Mouse (Mus musculus) CD4-positive, CD25-positive, alpha-beta regulatory T cell, adult 2 months (primary cell): ENCODE data around the gene L2hgdh.

ENCODE experiments used
- DNase-seq: peaks from one replicate; pipeline ENCODE4 v3.0.0-alpha.2; 2012; ENCODE audit warnings: low read depth, low spot score

L2hgdh gene

DNA sequence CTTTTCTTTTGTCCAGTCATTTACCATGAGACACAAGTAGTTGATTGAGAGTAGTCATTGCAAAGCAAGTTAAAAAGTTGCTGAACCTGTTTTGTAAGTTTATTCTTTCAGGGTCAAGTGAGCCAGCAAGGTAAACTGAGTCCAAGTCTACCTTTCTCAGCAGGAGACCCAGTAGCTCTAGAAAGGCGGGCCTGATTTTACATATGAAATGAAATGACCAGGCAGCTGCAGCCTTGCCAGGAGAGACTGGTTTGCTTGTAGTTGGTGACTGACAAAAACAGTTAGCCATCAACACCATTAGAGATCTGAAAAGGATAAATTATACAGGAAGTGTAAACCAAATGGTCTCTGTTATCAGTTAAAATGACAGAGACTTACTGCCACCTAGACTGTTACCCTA lies 5.6 kb upstream of the L2hgdh start:
- no peak for DNase-seq

DNA sequence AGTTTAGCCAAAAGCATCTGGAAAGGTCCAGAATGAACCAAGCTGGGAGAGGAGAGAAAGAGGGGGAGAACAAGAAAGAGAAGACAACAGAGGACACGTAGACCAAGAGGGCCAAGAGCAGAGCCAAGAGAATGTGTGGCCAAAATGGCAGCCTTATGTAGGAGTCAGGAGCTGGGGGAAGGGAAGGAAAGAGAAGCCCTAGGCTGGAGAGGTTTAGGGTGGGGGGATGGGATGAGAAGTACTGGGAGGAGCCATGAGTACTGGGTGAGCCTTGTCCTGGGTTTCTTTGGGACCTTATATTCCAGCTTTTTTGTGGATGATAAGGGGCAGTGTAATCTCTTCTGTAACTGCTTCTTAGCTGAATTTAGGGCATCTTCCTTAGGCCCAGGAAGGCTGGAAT lies 4.6 kb upstream of the L2hgdh start:
- DNase-seq = no peak

DNA sequence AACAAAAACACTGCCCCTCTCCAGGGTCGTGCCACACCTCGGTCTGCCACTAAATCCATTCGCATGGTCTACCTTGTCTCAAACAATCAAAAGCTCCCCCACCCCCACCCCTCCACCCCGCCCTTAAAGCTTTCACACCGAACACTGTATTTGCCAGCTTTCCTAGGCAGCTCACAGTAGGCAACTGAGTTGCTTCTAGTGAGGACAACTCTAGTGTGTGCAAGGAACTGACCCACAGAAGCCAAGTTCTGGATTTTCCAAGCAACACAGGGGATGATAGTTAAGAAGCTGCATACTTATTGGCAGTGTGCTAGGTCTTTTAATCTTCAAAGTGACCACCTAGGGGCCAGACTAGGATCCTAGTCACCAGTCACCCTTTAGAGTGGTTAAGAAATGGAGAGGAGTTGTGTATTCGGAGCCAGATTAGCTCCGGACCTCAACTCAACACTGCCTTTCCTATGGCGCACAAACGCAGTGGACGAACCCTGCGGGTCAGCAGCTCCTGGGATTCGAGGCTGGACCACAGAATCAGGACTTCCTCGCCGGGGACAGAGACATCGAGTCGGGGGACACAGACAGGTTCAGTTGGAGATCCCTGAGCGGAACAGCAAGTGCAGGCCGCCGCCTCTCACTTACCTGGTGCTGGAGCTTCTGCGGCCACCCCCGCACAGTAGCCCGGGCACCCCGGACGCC lies 509 bp downstream of the L2hgdh start:
- no peak for DNase-seq

DNA sequence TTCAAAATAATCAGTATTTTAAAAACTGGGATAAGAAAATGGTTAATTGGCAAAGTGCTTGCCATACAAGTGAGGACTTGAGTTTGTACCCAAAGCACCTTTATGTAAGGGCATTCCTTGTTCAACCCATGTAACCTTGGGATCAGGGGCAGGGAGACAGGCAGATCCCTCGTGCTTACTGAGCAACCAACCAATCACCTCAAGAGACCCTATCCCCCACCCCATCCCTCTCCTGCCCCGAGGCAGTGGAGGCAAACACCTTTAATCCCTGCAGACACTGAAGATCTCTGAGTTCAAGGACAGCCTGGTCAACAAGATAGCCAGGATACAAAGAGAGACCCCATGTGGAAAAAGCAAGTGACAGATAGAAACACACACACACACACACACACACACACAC lies 1.3 kb downstream of the L2hgdh start:
- no peak for DNase-seq

DNA sequence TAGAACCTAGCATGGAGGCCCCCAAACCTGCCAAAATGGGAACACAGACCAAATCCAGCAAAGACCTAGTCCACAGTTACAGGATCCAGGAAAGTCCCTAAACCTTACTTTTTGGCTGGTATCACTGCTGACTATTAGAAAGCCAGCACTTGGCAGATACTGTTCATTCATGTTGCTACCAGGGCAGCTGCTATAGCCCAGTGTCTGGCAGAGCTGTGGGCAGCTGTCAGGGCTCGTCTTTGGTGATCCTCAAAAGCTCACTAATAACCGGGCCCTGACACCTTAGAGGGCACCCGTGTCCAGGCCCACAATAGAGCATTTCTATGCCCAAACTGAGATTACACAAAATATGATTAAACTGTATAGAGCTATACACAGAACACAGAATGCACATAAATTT lies 1.8 kb downstream of the L2hgdh start:
- no peak for DNase-seq

DNA sequence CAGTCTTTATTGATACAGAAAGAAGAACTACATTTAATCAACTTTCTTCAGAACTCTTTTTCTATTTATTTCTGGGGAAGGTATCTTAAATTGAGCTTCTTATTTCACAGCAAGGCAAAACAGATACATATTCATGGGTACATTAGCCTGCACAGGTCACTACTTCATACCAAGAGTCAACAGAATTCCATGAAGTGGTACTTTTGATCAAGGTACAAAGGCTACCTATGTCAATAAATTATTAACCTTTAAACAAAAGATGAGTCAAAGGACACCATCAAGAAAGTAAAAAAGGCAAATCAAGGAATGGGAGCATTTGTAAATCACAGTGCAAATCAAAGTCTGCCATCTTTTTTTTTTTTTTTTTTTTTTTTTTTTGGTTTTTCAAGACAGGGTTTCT lies 11.0 kb downstream of the L2hgdh start:
- no peak for DNase-seq

DNA sequence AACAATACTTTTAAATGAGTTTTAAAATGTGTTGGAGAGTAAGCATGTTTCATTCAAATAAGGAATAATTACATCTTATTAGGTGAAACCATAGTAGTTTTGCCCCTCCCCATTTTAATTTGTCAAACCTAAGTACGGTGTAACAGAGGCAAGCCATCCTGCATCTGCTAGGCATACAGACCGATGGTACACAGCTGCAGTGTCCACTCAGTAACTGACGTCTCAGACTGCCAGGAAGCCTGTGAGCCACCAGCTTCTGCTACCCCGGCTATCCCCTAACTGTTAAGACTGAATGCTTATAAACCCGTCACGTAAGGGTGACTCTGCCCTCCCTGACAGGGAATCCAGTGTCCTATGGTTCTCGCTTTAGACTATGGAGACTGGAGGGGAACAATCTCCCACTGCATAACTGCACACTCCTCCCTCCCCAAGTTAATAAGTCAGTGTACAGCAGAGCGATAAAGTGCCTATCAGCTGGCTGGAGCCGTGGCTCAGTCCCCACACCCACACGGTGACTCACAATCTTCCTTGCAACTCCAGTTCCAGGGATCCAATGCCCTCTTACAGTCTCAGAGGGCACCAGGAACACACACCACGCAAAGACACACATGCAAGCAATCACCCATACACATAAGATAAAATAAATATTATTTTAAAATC lies 19.7 kb downstream of the L2hgdh start:
- no peak for DNase-seq

DNA sequence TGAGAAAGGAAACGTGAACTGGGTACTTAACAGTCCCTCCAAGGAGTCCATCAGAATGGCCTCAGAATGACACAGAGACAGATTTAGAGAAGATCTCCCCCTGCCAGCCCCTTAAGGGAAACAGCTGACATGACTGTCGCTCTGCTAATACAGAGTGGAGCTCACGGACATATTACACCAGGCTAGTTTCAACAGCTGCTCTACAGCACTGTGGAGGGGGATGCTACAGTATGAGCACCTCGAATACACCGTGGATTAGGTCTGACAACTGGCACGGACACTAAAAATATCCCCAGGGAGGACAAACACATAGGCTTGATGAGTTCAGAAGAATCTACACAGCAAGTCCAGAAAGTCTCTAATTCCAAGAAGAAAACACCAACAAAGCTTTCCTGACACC lies 26.3 kb downstream of the L2hgdh start:
- DNase-seq = no peak

DNA sequence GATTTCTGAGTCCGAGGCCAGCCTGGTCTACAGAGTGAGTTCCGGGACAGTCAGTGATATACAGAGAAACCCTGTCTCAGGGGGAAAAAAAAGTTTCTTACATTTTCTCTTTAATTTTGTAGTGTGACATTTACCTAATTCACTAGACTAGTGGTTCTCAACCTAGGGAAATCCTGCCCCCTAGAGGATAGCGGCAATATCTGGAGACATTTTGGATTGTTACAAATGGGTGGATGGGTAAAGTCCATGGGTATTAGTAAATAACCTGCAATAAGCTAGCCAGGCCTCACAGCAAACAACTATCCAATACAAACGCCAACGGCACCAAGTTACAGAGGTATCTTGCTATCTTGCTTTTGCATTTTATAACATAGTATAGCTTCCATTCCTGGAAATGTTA lies 27.9 kb downstream of the L2hgdh start:
- peak; percentile 78 for DNase-seq

DNA sequence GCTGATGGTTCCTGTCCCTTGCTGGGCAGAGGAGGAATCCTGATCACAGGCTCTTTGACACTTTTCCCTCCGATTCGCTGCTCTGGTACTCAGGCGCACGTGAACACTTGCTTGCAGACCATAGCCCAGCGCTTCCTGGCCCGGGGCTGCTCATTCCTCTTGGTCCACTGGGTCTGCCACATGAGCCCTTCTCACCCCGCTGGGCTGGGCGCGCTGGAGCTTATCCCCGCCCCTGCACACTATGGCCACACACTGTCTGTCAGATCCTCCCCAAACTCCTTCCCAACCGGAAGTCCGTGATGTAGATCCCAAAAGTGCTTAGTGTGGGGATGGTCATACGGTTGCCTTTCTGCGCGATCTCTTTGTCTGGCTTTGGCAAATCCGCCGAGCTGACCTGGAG lies 31.2 kb downstream of the L2hgdh start:
- no peak for DNase-seq

DNA sequence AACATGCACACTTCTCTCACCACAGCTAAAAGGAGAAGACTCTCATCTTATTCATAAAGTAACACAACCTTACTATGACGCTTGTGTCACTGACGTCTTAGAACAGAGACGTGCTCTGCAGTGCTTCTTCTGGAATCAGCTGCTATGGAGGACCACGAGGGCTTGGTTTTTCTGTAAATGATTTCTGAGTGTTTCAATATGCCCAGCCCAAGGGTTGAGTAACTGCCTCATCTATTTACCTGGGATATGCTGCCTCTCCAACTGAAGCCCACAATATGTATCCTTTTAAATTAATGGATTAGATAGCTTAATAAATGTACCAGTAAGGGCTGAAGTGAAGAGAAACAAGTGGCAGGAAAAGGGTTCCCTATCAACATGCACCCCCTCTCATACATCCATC lies 34.0 kb downstream of the L2hgdh start:
- no peak for DNase-seq

DNA sequence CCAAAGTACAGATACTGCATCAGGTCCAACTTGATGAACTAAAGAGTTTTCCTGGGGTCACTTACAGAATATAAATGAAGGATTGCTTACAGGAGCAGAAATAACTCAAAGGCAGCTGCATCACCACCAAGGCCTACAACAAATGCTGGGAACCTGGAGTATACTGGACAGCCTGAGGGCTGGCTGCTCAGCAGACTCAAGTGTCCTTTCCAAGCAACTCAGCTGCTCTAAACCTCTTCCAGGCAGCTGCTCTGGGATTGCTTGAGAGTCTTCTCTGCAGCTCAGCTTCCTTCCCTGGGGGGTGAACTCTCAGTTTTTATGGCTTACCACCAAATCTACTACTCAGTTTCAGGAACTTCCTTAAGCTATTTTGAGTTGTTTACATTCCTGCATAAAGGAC lies 35.6 kb downstream of the L2hgdh start:
- DNase-seq = no peak

DNA sequence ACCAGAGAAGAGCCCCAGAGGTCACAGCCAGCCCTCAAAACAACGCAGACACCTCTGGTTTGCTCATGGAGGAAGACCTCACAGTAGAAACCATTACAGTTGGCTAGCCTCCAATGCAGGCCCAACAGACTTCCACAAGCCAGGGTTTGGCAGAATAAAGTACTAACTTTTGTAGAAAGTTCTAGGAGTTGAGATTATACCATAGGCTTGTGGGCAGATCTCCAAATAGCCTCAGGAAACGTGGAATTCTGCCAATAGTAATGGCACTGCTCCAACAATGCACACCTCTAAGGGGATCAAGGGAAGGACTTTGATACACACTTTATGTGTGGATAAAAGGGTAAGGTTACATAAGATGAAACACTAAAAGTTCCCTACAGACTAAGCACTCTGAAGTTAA lies 36.3 kb downstream of the L2hgdh start:
- no peak for DNase-seq

DNA sequence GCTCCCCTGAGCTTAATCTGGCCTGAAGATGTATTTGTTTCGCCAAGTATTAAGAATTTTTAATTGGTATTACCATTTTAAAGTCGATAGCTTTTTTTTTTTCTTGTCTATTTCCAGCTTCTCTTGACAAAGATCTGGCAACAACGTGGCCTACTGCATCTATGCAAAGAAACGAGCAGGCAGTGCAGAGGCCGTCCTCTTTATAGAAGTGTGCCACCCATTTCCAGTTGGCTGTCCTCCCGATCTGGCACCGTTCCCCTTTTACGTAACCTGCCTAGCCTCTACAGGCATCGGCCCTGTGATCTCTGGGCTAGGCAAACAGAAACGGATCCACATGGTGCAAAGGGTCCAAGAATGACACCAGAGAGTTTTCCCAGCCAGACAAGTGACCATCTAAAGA lies 41.1 kb downstream of the L2hgdh start:
- peak; percentile 40 for DNase-seq

DNA sequence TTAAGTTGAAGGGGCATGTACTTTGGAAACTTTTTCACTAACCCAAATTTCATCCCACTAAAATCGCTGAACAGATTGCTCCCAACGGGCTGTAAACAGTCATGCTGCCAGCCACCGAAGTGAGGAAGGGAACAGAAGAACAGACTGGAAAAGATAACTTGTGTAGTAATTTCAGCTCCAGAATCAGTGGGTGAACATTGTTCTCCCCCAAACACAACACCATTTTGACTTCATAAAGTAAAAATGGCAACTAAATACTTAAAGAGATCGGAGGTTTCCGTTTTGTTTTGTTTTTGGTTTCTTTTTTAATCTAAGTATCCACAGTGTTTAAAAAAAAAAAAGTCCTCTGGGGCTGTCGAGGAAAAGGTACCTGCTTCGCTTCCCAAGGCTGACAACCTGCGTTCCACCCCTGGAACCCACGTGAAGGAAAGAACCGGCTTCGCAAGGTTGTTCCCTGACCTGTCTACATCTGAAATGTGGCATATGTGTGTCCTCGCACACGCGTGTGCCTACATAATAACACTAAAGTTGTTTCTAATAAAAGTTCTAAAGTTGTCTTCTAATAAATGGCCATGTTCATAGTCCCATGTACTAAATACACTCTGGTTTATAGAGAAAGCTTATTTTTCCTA lies 41.8 kb downstream of the L2hgdh start:
- DNase-seq = peak; percentile 20

DNA sequence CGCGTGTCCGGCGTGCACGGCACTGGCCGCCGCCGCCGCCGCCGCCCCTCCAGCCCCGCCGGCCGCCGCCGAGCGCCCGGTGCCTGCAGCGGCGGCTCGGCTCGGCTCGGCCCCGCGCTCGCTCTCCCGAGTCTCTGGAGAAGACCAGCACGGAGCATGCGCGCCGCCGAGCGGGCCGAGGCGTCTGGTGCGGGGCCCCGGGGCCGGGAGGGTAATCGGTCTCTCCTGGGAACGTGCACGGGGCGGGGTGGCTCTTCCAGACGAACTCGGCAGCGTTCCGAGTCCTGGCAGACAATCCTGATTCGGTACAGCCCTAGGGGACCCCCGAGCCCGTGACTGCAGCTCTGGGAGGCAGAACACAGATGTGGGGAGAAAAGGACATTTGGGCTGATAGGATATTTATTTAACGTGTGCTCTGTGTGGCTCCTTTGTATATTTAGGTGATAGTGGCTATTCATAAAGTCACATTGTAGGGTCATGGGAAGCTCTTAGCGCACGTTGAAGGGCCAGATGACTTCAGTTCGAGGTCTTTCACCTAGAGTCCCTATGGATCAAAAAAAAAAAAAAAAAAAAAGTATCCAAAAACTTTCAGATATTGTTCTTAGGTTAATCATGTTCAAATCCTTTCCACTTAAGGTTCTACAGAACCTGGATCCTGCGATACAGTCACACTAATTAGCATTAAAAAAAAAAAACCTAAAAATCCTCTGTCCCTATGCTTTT lies 42.4 kb downstream of the L2hgdh start:
- peak; percentile 85 for DNase-seq

DNA sequence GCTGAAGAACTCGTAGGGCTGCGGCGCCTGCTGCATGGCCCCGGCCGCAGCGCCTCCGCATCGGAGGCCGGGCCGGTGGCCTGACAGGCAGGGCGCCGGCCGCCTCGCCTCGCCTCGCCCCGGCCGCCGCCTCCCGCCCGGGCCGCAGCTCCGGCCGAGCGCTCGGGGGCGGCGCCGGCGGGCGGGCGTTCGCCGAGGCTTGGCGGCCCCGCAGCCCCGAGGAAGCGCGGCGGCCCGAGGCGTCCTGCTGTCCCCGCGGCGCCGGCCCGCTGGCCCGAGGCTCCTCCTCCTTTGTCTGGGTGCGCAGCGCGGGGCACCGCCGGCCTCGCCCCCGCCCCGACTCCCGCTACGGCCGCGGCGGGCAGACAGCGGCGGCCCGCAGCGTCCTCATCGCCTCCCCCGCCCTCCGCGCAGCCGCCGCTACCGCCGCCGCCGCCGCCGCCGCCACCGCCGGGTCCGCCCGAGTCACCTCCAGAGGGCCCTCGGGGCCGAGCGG lies 43.1 kb downstream of the L2hgdh start, which contains the start of gene Sos2:
TSS of gene Sos2 (minus strand) at position 287 of the 496 bp plus-strand sequence.
- DNase-seq = peak; percentile 68

DNA sequence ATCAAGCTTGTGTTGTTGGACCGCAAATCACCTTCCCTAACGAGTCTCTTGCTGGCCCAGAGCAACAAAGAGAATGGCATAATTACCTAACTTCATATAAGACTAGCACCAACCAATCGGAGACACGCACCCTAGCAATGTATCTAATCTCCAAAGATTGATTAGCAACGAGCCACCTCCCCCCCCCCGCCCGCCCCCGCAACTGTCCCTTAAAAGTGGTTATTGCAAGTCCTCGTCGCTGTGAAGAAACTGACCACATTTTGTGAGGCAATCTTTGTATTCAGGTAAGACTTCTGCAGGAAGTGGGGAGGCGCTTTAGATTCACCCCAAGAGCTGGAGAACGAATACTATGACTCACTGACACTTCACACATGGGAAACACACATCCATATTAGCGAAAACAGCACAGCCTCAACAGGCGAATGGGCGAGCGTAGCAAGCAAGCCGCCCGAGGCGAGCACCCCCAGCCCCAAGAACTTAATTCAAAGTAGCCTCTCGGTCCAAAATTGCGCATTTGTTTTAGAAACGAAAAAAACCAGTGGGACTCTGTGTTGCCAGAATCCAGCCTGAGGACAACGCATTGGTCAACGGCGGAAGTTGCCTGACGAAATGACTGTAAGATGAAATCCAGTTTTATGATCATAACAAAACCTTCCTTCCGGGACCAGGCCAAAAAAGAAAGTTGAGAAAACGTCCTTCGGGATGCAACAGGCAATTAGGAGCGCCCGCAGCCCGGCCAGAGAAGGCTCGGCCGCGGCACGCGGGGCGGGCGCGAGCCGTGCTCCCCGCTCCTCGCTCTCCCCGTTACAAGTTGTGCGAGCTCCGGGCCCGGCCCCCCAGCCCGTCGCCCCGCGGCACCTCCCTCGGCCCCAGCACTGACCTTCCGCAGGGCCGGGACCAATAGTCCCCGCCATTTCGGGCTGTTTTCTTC lies 43.8 kb downstream of the L2hgdh start:
- DNase-seq = peak; percentile 79

DNA sequence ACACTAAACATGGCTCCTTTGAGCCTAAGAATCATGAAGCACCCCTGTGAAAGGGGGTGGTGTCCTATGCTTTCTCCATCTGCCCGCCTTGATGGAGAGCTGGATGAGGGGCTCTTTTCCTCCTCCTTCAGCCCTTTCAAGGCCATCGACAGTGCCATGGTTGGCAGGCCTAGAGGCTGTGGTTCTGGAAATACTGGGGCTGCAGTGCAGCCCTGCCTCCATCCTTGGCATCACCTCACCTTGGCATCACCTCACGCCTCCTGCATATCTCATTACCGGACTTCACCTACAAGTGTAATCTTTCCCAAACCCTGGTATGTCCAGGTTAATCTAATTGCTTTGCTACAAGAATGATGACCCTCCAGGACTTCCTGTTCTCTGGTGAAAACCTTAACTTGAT lies 48.5 kb downstream of the L2hgdh start:
- no peak for DNase-seq

DNA sequence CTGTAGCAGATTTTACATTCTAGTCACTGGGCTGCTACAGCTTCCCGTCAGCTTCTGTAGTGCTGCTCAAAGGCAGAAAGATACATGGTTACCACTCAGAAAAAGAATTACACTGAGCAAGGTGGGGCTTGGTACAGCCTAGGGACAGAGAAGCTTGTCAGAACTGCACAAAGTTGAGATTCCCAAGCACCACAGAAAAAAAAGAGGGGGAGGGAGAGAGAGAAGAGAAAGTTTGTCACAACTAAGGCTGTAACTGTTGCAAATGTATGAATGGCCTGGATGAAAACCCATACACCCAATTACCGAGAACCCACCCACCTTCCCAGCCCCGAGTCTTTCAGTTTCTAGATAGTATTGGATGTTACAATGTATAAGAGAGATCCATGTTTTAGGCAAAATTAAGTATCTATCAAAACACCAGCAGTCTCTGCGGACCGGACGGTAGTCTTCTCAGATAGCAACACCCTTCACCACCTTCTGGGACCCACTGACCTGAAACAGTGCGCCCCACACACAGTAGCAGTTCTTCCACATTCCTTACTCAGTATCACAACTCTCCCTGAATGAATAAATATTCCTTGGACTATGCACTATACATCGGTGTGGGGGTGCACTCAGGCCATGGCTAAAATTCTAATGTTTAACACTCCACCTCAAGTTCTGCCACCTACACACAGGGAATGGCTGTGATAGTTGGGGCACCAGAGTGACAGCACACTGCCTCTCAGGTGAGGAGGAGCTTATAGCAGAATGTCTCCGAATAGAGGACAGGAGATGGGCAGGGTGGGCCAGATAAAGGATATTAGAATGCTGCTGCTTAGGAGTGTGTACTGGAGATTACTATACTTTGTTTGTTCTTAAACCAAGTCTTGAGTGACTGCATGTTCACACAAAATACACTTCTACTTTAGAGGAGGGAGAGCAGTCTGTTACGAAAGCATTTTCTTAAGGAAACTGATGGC lies 49.8 kb downstream of the L2hgdh start:
- no peak for DNase-seq
